Mouse (Mus musculus) embryonic facial prominence, embryonic 14.5 days (tissue): ENCODE results near the gene Lcp2. TPM values are rescaled to one million over a fixed set of nuclear protein-coding genes. Genes with fewer than 3 reads are reported as not detected.

ENCODE experiments used
- polyA plus RNA-seq: library from polyadenylated mRNA; unstranded; fragments of >200 nt; fragmentation: Nextera tagmentation; extraction: Ambion mirVana; gene quantifications from 2 replicates; pipeline ENCODE4 v1.2.1, GENCODE M21; 2014

Lcp2 gene
- polyA plus RNA-seq, 1 experiment from 2014 or later = 6.4 TPM

Other genes with a start within 250 kb of the Lcp2 start
- gene Kcnmb1, start 83.9 kb upstream of the Lcp2 start, polyA plus RNA-seq = 0.09 and 0.22 TPM in 2 replicates
- gene Kcnip1, start 53.8 kb upstream of the Lcp2 start, polyA plus RNA-seq = 5.0 and 7.2 TPM in 2 replicates
- 0.54 and 0.72 TPM in 2 replicates for gene 4930469K13Rik, start 51.6 kb downstream of the Lcp2 start, polyA plus RNA-seq
- gene Foxi1, start 161.2 kb downstream of the Lcp2 start, polyA plus RNA-seq = 0.45 and 0.99 TPM in 2 replicates